Mouse (Mus musculus) liver, embryonic 14.5 days (tissue): ENCODE results near the gene Arsg.

Experiments used
- CTCF ChIP-seq: IDR thresholded peaks from 2 replicates; pipeline ENCODE4 v1.5.1; 2016; ENCODE audit warnings: antibody characterized with exemption, low read depth, control low read depth
- EP300 ChIP-seq: IDR thresholded peaks from 2 replicates; pipeline ENCODE4 v1.6.1; 2016; ENCODE audit warnings: antibody characterized with exemption, low read depth

DNA sequence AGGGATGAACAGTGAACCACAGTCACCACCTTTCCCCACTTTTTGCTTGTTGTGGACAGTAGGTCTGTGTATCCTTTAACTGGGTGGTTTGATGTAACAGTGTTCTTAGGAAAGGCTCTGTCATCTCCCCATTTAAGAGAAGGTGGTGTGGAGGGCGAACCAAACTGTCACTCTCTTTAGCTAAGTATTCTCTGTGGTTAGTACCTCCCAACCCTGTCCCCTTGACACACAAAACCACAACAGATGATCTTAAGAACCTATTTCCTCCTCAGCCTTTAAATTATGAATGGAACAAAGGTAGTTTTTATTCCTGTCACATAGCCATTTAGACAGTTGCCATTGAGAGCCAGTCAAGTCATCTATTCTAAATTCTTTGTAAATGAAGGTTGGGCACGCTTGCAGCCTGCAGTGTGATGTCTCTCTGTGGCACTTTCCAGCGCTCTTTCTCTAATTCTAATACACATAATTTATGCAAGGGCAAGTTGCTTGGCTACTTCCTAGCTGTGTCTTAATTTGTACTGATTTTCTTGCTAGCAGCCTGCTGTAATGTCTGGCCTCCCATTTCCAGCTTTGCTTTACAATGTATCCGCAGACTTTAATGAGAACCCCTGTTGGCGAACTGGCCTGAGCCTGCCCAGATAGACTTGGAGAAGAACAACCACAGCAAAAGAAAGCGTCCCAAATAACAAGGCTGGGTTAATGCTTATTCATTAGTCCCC is 24.0 kb downstream of the Arsg start:
- TF ChIP-seq CTCF (no peak), EP300 (no peak)
